Mouse (Mus musculus): ENCODE measurements around the gene 1190002N15Rik. TPM values are rescaled to one million over a fixed set of nuclear protein-coding genes. Genes with fewer than 3 reads are reported as not detected.

The 1190002N15Rik gene
- polyA plus RNA-seq, 1 experiment from 2014 or later, result 4.2 TPM

- no peak for ATAC-seq
- peak overlapping the region; percentile 87; the same call in 1 of the 2 replicates for H3K4me3 ChIP-seq (ENCODE audit: low read depth, low read length)
- H3K4me1 ChIP-seq (ENCODE audit: control insufficient read depth, insufficient read depth, low read length), result peaks cover 9% of the 10 kb centered on the region
- H3K4me2 ChIP-seq (ENCODE audit: low read length), result peak overlapping the region; percentile 70; the same call in 1 of the 2 replicates
- no peaks in the 10 kb centered on the region for H3K9me3 ChIP-seq (replicated peaks; ENCODE audit: control insufficient read depth, low read length, poor library complexity, severe bottlenecking)
- no peaks in the 10 kb centered on the region for H3K36me3 ChIP-seq (ENCODE audit: control insufficient read depth, insufficient read depth, low read length)
- H3K27ac ChIP-seq (ENCODE audit: low read length), result no peak overlapping the region
- no peaks in the 10 kb centered on the region for H3K27me3 ChIP-seq (ENCODE audit: control insufficient read depth, insufficient read depth, low read depth, low read length)
- no peak overlapping the region for H3K9ac ChIP-seq (ENCODE audit: low read depth, low read length)
Observed at GRCm38 (mm10) chr9:94534795-94535194, 3.1 kb downstream of the 1190002N15Rik start.

DNA sequence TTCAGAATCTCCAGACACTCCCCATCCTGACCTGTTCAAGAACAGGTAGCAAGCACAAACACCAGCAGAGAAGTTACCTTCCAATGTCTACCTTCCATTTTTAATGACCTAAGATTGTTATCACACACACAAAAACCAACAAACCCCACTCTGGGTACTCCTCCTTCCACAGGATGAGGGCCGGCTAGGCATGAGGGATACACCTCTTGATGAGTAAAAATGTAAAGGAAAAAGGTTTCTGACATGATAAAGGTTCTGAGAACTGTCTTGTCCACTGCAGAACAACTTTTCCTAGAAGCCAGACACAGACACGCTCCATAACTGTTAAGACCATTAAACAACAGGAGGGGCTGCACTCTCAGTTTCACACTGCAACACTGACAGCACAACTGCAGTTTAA lies 3.7 kb downstream of the 1190002N15Rik start:
- H3K4me2 ChIP-seq (ENCODE audit: low read length), result peak overlapping the region; percentile 55
- no peaks in the 10 kb centered on the region for H3K9me3 ChIP-seq (replicated peaks; ENCODE audit: control insufficient read depth, low read length, poor library complexity, severe bottlenecking)
- peak overlapping the region; percentile 21; the same call in 1 of the 2 replicates for H3K27ac ChIP-seq (ENCODE audit: low read length)
- peak overlapping the region; percentile 32 for H3K4me3 ChIP-seq (ENCODE audit: low read depth, low read length)
- H3K9ac ChIP-seq (ENCODE audit: low read depth, low read length), result peak overlapping the region; percentile 36; the same call in 1 of the 2 replicates
- ATAC-seq, result no peak
- H3K36me3 ChIP-seq (ENCODE audit: control insufficient read depth, insufficient read depth, low read length), result no peaks in the 10 kb centered on the region
- H3K27me3 ChIP-seq (ENCODE audit: control insufficient read depth, insufficient read depth, low read depth, low read length), result no peaks in the 10 kb centered on the region
- 45% methylated on average over 2 of the region's 2 CpGs for WGBS
- peaks cover 4% of the 10 kb centered on the region for H3K4me1 ChIP-seq (ENCODE audit: control insufficient read depth, insufficient read depth, low read length)

- H3K4me1 ChIP-seq (ENCODE audit: control insufficient read depth, insufficient read depth, low read length), result peaks cover 2% of the 10 kb centered on the region; the same call in 1 of the 2 replicates
- H3K9me3 ChIP-seq (replicated peaks; ENCODE audit: control insufficient read depth, low read length, poor library complexity, severe bottlenecking), result no peaks in the 10 kb centered on the region
- H3K27me3 ChIP-seq (ENCODE audit: control insufficient read depth, insufficient read depth, low read depth, low read length), result no peaks in the 10 kb centered on the region
- 21% methylated on average over 4 of the region's 4 CpGs for WGBS
- no peak overlapping the region; the same call in 1 of the 2 replicates for H3K27ac ChIP-seq (ENCODE audit: low read length)
- H3K4me3 ChIP-seq (ENCODE audit: low read depth, low read length), result peak overlapping the region; percentile 32
- no peaks in the 10 kb centered on the region for H3K36me3 ChIP-seq (ENCODE audit: control insufficient read depth, insufficient read depth, low read length)
- ATAC-seq, result no peak
- peak overlapping the region; percentile 55 for H3K4me2 ChIP-seq (ENCODE audit: low read length)
- peak overlapping the region; percentile 58; the same call in 1 of the 2 replicates for H3K9ac ChIP-seq (ENCODE audit: low read depth, low read length)
Observed at GRCm38 (mm10) chr9:94533641-94534040, 4.2 kb downstream of the 1190002N15Rik start.

- peaks cover 5% of the 10 kb centered on the region; the same call in 1 of the 2 replicates for H3K4me1 ChIP-seq (ENCODE audit: control insufficient read depth, insufficient read depth, low read length)
Observed at GRCm38 (mm10) chr9:94529987-94530386, 7.9 kb downstream of the 1190002N15Rik start.

DNA sequence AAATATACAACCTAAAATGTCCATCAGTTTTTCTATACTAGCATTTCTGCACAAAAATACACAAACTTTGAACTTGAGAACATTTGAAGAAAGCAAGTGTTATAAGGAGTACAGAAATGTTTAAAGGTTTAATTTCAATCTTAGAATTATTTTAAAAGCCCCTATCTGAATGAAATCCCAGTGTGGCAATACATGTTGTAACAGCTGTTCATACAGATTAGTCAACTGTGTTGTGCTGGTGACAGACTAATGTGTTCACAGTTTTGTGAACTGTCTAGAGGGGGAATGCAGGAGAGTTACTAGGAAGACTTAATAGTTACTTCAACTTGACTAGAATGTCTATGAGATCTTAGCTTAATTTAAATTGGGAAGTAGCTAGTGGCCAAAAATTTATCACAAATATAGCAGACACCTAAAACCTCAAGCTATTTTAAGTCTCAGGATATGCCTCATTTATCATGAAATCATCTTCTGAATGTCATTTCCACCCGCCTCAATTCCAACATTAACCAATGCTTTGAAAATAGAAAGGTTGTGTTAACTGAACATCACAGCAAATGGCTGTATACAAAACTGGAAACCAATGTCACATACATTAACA lies 8.6 kb downstream of the 1190002N15Rik start:
- 76% methylated on average over 1 of the region's 1 CpGs for WGBS
- ATAC-seq, result no peak

More at GRCm38 (mm10) chr9:94529987-94530386, 7.9 kb downstream of the 1190002N15Rik start:
- no peak overlapping the region for H3K27ac ChIP-seq (ENCODE audit: low read length)
- no peak overlapping the region for H3K4me2 ChIP-seq (ENCODE audit: low read length)
- no peaks in the 10 kb centered on the region for H3K27me3 ChIP-seq (ENCODE audit: control insufficient read depth, insufficient read depth, low read depth, low read length)
- H3K9me3 ChIP-seq (replicated peaks; ENCODE audit: control insufficient read depth, low read length, poor library complexity, severe bottlenecking), result no peaks in the 10 kb centered on the region
- H3K36me3 ChIP-seq (ENCODE audit: control insufficient read depth, insufficient read depth, low read length), result no peaks in the 10 kb centered on the region
- ATAC-seq, result no peak
- no peak overlapping the region for H3K9ac ChIP-seq (ENCODE audit: low read depth, low read length)
- H3K4me3 ChIP-seq (ENCODE audit: low read depth, low read length), result no peak overlapping the region

DNA sequence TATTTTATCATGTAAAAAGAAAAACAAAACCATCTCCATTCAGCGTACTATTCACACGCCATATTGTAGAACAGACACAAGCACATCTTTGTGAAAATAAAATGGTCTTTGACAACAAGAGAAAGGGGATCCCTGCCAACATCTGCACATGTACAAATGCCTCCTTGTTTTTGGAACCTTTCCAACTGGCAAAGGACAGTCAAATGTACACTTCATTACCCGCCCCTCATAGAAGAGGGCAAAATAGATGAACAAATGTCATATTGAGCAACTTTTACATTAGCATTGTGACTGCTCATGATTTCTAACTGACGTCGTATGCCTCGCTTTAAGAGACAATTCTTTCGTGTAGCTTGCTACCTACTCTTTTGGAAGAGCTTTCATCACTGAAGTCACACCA lies 11.4 kb downstream of the 1190002N15Rik start:
- H3K4me1 ChIP-seq (ENCODE audit: control insufficient read depth, insufficient read depth, low read length), result 0 out of 2 replicates have a peak, but pooled peaks cover 2% of the 10 kb centered on the region
- H3K36me3 ChIP-seq (ENCODE audit: control insufficient read depth, insufficient read depth, low read length), result no peaks in the 10 kb centered on the region
- no peak overlapping the region for H3K27ac ChIP-seq (ENCODE audit: low read length)
- 0 out of 2 replicates have a peak, but pooled peaks have one; percentile 28 for ATAC-seq
- no peaks in the 10 kb centered on the region for H3K9me3 ChIP-seq (replicated peaks; ENCODE audit: control insufficient read depth, low read length, poor library complexity, severe bottlenecking)
- 62% methylated on average over 7 of the region's 7 CpGs for WGBS
- H3K27me3 ChIP-seq (ENCODE audit: control insufficient read depth, insufficient read depth, low read depth, low read length), result no peaks in the 10 kb centered on the region
- H3K4me3 ChIP-seq (ENCODE audit: low read depth, low read length), result no peak overlapping the region
- H3K4me2 ChIP-seq (ENCODE audit: low read length), result no peak overlapping the region
- H3K9ac ChIP-seq (ENCODE audit: low read depth, low read length), result no peak overlapping the region

More for the DNA sequence above, 8.6 kb downstream of the 1190002N15Rik start:
- H3K4me3 ChIP-seq (ENCODE audit: low read depth, low read length), result no peak overlapping the region
- no peak overlapping the region for H3K4me2 ChIP-seq (ENCODE audit: low read length)
- H3K27ac ChIP-seq (ENCODE audit: low read length), result no peak overlapping the region
- H3K4me1 ChIP-seq (ENCODE audit: control insufficient read depth, insufficient read depth, low read length), result peaks cover 5% of the 10 kb centered on the region; the same call in 1 of the 2 replicates
- no peaks in the 10 kb centered on the region for H3K9me3 ChIP-seq (replicated peaks; ENCODE audit: control insufficient read depth, low read length, poor library complexity, severe bottlenecking)
- H3K27me3 ChIP-seq (ENCODE audit: control insufficient read depth, insufficient read depth, low read depth, low read length), result no peaks in the 10 kb centered on the region
- H3K9ac ChIP-seq (ENCODE audit: low read depth, low read length), result no peak overlapping the region
- H3K36me3 ChIP-seq (ENCODE audit: control insufficient read depth, insufficient read depth, low read length), result no peaks in the 10 kb centered on the region

GRCm38 (mm10) chr9:94512246-94512645 lies 25.6 kb downstream of the 1190002N15Rik start:
- Histone ChIP-seq H3K4me1 (ENCODE audit: control insufficient read depth, insufficient read depth, low read length) (no peaks in the 10 kb centered on the region), H3K9ac (ENCODE audit: low read depth, low read length) (no peak overlapping the region), H3K36me3 (ENCODE audit: control insufficient read depth, insufficient read depth, low read length) (no peaks in the 10 kb centered on the region), H3K4me2 (ENCODE audit: low read length) (no peak overlapping the region), H3K4me3 (ENCODE audit: low read depth, low read length) (no peak overlapping the region), H3K9me3 (replicated peaks; ENCODE audit: control insufficient read depth, low read length, poor library complexity, severe bottlenecking) (no peaks in the 10 kb centered on the region), H3K27me3 (ENCODE audit: control insufficient read depth, insufficient read depth, low read depth, low read length) (no peaks in the 10 kb centered on the region), H3K27ac (ENCODE audit: low read length) (no peak overlapping the region)
- no peak for ATAC-seq
- WGBS, result 94% methylated on average over 8 of the region's 8 CpGs

GRCm38 (mm10) chr9:94511139-94511538 lies 26.7 kb downstream of the 1190002N15Rik start:
- no peaks in the 10 kb centered on the region for H3K9me3 ChIP-seq (replicated peaks; ENCODE audit: control insufficient read depth, low read length, poor library complexity, severe bottlenecking)
- no peak for ATAC-seq
- H3K4me2 ChIP-seq (ENCODE audit: low read length), result no peak overlapping the region
- H3K9ac ChIP-seq (ENCODE audit: low read depth, low read length), result no peak overlapping the region
- H3K36me3 ChIP-seq (ENCODE audit: control insufficient read depth, insufficient read depth, low read length), result no peaks in the 10 kb centered on the region
- no peaks in the 10 kb centered on the region for H3K4me1 ChIP-seq (ENCODE audit: control insufficient read depth, insufficient read depth, low read length)
- H3K4me3 ChIP-seq (ENCODE audit: low read depth, low read length), result no peak overlapping the region
- H3K27ac ChIP-seq (ENCODE audit: low read length), result no peak overlapping the region
- H3K27me3 ChIP-seq (ENCODE audit: control insufficient read depth, insufficient read depth, low read depth, low read length), result no peaks in the 10 kb centered on the region

DNA sequence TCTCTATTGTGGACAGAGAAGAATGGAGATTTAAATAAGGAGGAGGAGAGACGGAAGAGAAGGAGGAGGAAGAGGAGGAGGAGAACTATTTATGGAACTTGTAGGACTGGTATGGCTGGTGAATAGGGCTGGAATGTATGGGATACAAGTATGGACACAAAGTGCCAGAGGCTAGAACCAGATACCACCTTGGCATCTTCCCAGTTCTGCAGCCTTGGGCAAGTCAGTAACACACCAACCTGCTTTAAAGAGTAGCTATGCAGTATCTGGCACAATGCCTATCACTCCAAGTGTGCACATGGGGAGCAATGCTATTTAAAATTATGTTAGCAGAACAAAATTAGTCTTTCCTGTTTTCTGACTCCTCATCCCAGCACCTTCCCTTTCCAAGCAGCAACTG lies 30.9 kb downstream of the 1190002N15Rik start:
- Histone ChIP-seq H3K4me3 (ENCODE audit: low read depth, low read length) (no peak overlapping the region), H3K36me3 (ENCODE audit: control insufficient read depth, insufficient read depth, low read length) (no peaks in the 10 kb centered on the region), H3K4me2 (ENCODE audit: low read length) (no peak overlapping the region), H3K4me1 (ENCODE audit: control insufficient read depth, insufficient read depth, low read length) (no peaks in the 10 kb centered on the region), H3K9ac (ENCODE audit: low read depth, low read length) (no peak overlapping the region), H3K27ac (ENCODE audit: low read length) (no peak overlapping the region), H3K27me3 (ENCODE audit: control insufficient read depth, insufficient read depth, low read depth, low read length) (no peaks in the 10 kb centered on the region), H3K9me3 (replicated peaks; ENCODE audit: control insufficient read depth, low read length, poor library complexity, severe bottlenecking) (no peaks in the 10 kb centered on the region)
- WGBS, result 72% methylated on average over 1 of the region's 1 CpGs
- no peak for ATAC-seq
